Mouse (Mus musculus): ENCODE measurements around the gene Ackr2. TPM values are rescaled to one million over a fixed set of nuclear protein-coding genes. Genes with fewer than 3 reads are reported as not detected.
A peak's percentile ranks its signal among the peaks of the same experiment; 100 is the strongest.

Gene Ackr2
- total RNA-seq, 2 experiments from 2014 or later, result 2.6 to 4.2 TPM

- peak in 1 of 2 experiments; percentile 16 for DNase-seq (ENCODE audit: low spot score in 2 of 2)
Observed at GRCm38 (mm10) chr9:121890441-121890941, 7.7 kb upstream of the Ackr2 start.

- DNase-seq (ENCODE audit: low spot score in 2 of 2), result no peak
Observed at GRCm38 (mm10) chr9:121891301-121891700, 6.9 kb upstream of the Ackr2 start.

GRCm38 (mm10) chr9:121892057-121892687 is 6.0 kb upstream of the Ackr2 start:
- no peak for DNase-seq (ENCODE audit: low spot score in 2 of 2)

- DNase-seq (ENCODE audit: low spot score in 2 of 2), result no peak
Observed at GRCm38 (mm10) chr9:121894447-121894846, 3.7 kb upstream of the Ackr2 start.

GRCm38 (mm10) chr9:121895392-121895993 is 2.7 kb upstream of the Ackr2 start:
- DNase-seq (ENCODE audit: low spot score in 2 of 2), result no peak

GRCm38 (mm10) chr9:121896820-121897219 is 1.3 kb upstream of the Ackr2 start:
- no peak for DNase-seq (ENCODE audit: low spot score in 2 of 2)

GRCm38 (mm10) chr9:121899306-121899705 is 1.2 kb downstream of the Ackr2 start:
- no peak for DNase-seq (ENCODE audit: low spot score in 2 of 2)

- no peak for DNase-seq (ENCODE audit: low spot score in 2 of 2)
Observed at GRCm38 (mm10) chr9:121900282-121900855, 2.2 kb downstream of the Ackr2 start.

- DNase-seq (ENCODE audit: low spot score in 2 of 2), result no peak
Observed at GRCm38 (mm10) chr9:121901710-121902700, 3.9 kb downstream of the Ackr2 start.

GRCm38 (mm10) chr9:121903476-121904305 is 5.5 kb downstream of the Ackr2 start:
- DNase-seq (ENCODE audit: low spot score in 2 of 2), result no peak

- no peak for DNase-seq (ENCODE audit: low spot score in 2 of 2)
Observed at GRCm38 (mm10) chr9:121904319-121904718, 6.2 kb downstream of the Ackr2 start.

GRCm38 (mm10) chr9:121904946-121905345 is 6.8 kb downstream of the Ackr2 start:
- DNase-seq (ENCODE audit: low spot score in 2 of 2), result no peak

GRCm38 (mm10) chr9:121905556-121906185 is 7.5 kb downstream of the Ackr2 start:
- peak in 1 of 2 experiments; percentile 12 for DNase-seq (ENCODE audit: low spot score in 2 of 2)

GRCm38 (mm10) chr9:121906456-121906855 is 8.3 kb downstream of the Ackr2 start:
- DNase-seq (ENCODE audit: low spot score in 2 of 2), result no peak

- DNase-seq (ENCODE audit: low spot score in 2 of 2), result no peak
Observed at GRCm38 (mm10) chr9:121907356-121908070, 9.4 kb downstream of the Ackr2 start.

- no peak for DNase-seq (ENCODE audit: low spot score in 2 of 2)
Observed at GRCm38 (mm10) chr9:121908321-121908720, 10.2 kb downstream of the Ackr2 start.

- DNase-seq (ENCODE audit: low spot score in 2 of 2), result no peak
Observed at GRCm38 (mm10) chr9:121909635-121910034, 11.5 kb downstream of the Ackr2 start.

- DNase-seq (ENCODE audit: low spot score in 2 of 2), result no peak
Observed at GRCm38 (mm10) chr9:121911196-121911595, 13.0 kb downstream of the Ackr2 start.

- no peak for DNase-seq (ENCODE audit: low spot score in 2 of 2)
Observed at GRCm38 (mm10) chr9:121912786-121913185, 14.6 kb downstream of the Ackr2 start.

Data from layer of hippocampus, postnatal 14 days (tissue).